Mouse (Mus musculus): Measurements from ENCODE around the gene Fmo2.

- no peak for TF ChIP-seq POLR2A (IDR thresholded peaks at IDR 0.05; ENCODE audit: insufficient read depth, low read depth, low read length)
- TF ChIP-seq CTCF (IDR thresholded peaks at IDR 0.05; ENCODE audit: insufficient read depth, low read depth, low read length) = no peak
Observed at GRCm38 (mm10) chr1:162857766-162858747, 40.5 kb downstream of the Fmo2 start.
